Mouse (Mus musculus) CH12.LX (cell line): ENCODE results near the gene Ccdc155.

Experiments used
- CHD2 ChIP-seq: IDR thresholded peaks from 2 replicates; pipeline ENCODE4 v1.6.1; 2011; ENCODE audit warnings: low read length, improper control_type of control experiment
- CTCF ChIP-seq, 2 experiments: IDR thresholded peaks in 1 of 2; conservative IDR thresholded peaks in 1 of 2; 2 replicates each; pipeline ENCODE4 v1.5.1; 2011 to 2012; ENCODE audit warnings: low read depth in 2 of 2, low read length in 2 of 2, improper control_type of control experiment in 1 of 2, inconsistent platforms in 1 of 2, mild to moderate bottlenecking in 1 of 2, moderate library complexity in 1 of 2
- GABPA ChIP-seq: IDR thresholded peaks from 2 replicates; pipeline ENCODE4 v1.6.1; 2012; ENCODE audit warnings: low read depth, low read length, improper control_type of control experiment, inconsistent platforms; ENCODE audit not compliant: insufficient replicate concordance
- NELFE ChIP-seq: IDR thresholded peaks from 2 replicates; pipeline ENCODE4 v1.6.1; 2011; ENCODE audit warnings: low read depth, low read length, improper control_type of control experiment
- NRF1 ChIP-seq: IDR thresholded peaks from 2 replicates; pipeline ENCODE4 v1.6.1; 2014; ENCODE audit warnings: low read depth, mild to moderate bottlenecking, inconsistent platforms, low read length, improper control_type of control experiment, moderate library complexity
- POLR2A ChIP-seq: IDR thresholded peaks from 2 replicates; pipeline ENCODE4 v1.6.1; 2011; ENCODE audit warnings: low read depth, mild to moderate bottlenecking, improper control_type of control experiment, low read length
- POLR2AphosphoS2 ChIP-seq: IDR thresholded peaks from 2 replicates; pipeline ENCODE4 v1.6.1; 2011; ENCODE audit warnings: low read depth, low read length, improper control_type of control experiment
- RCOR1 ChIP-seq: conservative IDR thresholded peaks from 2 replicates; pipeline ENCODE4 v1.6.1; 2012; ENCODE audit warnings: low read depth, mild to moderate bottlenecking, inconsistent platforms, low read length, improper control_type of control experiment
- UBTF ChIP-seq: IDR thresholded peaks from 2 replicates; pipeline ENCODE4 v1.6.1; 2012; ENCODE audit warnings: low read depth, mild to moderate bottlenecking, inconsistent platforms, low read length, improper control_type of control experiment, moderate library complexity
- ZNF384 ChIP-seq: IDR thresholded peaks from 2 replicates; pipeline ENCODE4 v1.6.1; 2012; ENCODE audit warnings: low read depth, low read length, improper control_type of control experiment, inconsistent platforms

DNA sequence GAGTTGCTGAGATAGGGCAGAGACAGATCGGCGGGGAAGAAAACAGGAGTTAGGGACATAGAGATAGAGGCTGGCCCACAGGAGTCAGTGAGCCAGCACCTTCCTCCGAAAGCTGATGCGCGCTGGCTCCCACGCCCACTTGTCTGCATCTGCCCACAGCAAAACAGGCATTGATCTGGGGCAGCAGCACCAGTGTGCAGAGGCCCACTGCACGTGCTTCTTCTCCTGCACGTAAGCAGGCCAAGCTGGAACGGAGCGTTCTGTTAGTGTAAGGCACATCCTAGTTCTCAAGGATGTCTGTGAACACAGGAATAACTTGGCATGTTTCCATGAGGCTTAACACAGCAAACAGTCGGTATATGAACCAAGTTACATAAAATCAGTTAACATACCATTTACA is 5.7 kb downstream of the Ccdc155 start:
- TF ChIP-seq CHD2 (no peak), POLR2A (no peak), POLR2AphosphoS2 (no peak), CTCF (conservative IDR thresholded peaks at IDR 0.05 in 1 of 2, IDR thresholded peaks at IDR 0.05 in 1 of 2; ENCODE audit: low read depth in 2 of 2, low read length in 2 of 2) (no peak), NELFE (no peak), NRF1 (no peak), ZNF384 (no peak), RCOR1 (no peak), GABPA (no peak), UBTF (no peak)
